Mouse (Mus musculus): ENCODE results near the gene Olfr633.
A peak's percentile ranks its signal among the peaks of the same experiment; 100 is the strongest.
"Not testable (repeated sequence)": the region's sequence is repeated elsewhere in the genome, so short reads cannot be mapped to it uniquely, and the experiment has no call there.

Gene Olfr633

GRCm38 (mm10) chr7:103944137-103944536 is at the start of gene Olfr633:
Gene Olfr633, plus strand, starts transcription at chr7:103944437.
- DNase-seq = no peak

- DNase-seq = no peak
Observed at GRCm38 (mm10) chr7:103903187-103903586, 41.0 kb upstream of the Olfr633 start, which contains the start of gene Olfr65. Gene Olfr65, plus strand, starts transcription at chr7:103903487.

GRCm38 (mm10) chr7:103910047-103910446 is 34.2 kb upstream of the Olfr633 start:
- DNase-seq = no peak

- no peak for DNase-seq
Observed at GRCm38 (mm10) chr7:103912969-103913511, 31.2 kb upstream of the Olfr633 start.

DNA sequence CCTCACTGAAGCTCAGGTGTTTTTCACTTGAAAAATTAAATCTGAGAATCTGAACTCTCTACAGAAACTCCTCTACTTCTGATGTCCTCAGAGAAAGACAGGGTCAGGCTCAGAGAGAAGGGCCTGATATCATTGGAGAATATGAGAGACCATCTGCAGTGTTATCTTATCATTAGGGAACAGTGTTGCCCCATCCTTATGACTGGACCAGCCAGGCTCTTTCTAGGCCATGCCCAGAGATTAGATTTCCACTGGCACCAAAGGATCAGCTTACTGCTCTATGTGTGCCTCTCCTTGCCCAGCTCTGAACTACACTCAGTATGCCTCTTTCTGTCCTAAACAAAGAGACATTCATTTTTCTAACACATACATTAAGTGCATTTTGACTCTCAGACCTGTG is 28.9 kb upstream of the Olfr633 start:
- no peak for DNase-seq

GRCm38 (mm10) chr7:103928525-103928924 is 15.7 kb upstream of the Olfr633 start, which contains the start of gene Olfr631:
Gene Olfr631, plus strand, starts transcription at chr7:103928825.
- no peak for DNase-seq

GRCm38 (mm10) chr7:103934264-103934663 is 10.0 kb upstream of the Olfr633 start, which contains the start of gene Olfr632:
Gene Olfr632, plus strand, starts transcription at chr7:103934347.
- no peak for DNase-seq

DNA sequence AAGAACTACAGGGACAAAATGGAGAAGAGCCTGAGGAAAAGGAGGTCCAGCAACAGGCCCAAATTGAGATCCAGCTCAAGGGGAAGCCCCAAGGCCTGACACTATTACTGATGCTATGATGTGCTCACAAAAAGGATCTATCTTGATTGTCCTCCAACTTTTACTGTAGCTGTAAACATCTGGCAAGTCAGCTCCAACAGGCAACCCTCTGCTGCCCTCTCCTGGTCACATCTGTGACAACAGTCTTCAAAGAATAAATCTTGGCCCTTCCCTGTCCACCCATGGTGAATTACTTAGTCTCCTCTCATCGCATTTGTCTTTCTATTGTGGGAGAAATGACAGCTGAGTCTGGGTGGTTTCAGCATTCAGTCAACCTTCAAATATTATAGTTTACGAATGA is 1.5 kb upstream of the Olfr633 start:
- peak; percentile 2 to 36 for DNase-seq

- DNase-seq = not testable (repeated sequence)
Observed at GRCm38 (mm10) chr7:103966873-103967272, 22.6 kb downstream of the Olfr633 start.

DNA sequence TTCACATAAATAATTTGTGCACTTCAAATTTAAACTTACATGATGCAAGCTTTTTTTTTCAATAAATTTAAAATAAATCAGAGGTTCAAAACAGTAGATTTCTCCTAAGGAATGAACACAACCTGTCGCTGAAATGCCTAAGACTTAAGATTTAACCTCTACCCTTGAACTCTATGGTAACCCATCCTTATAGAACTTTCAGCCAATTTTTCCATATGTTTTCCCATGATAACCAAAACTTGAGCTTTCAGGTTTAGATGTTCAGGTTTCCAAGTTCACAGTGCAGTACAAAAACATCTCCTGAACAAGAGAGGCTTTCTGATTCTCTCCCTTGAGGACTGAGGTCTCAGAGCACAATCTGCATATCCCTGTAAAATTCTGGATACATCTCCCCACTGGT is 26.6 kb downstream of the Olfr633 start, which contains the start of gene Olfr635:
Gene Olfr635 (plus strand): TSS at position 301 of the 400 bp plus-strand sequence.
- no peak for DNase-seq

DNA sequence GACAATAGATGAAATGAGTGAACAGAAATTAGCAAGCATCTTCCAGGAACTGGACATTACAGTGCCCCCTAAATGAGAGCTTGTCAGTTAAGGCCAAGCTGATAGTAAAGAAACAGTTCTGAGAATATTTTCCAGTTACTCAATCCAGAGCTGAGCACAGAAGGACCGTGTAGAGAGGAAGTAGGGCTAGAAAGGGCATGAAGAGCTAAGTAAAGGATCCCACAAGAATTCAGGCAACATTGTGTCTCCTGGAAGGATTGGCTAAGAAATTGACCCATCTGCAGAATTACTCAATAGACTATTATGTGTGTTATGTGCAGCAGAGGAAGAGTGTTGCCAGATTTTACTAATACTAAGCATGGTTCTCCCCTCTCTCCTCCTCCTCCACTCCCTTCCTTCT is 27.5 kb downstream of the Olfr633 start:
- DNase-seq = no peak

DNA sequence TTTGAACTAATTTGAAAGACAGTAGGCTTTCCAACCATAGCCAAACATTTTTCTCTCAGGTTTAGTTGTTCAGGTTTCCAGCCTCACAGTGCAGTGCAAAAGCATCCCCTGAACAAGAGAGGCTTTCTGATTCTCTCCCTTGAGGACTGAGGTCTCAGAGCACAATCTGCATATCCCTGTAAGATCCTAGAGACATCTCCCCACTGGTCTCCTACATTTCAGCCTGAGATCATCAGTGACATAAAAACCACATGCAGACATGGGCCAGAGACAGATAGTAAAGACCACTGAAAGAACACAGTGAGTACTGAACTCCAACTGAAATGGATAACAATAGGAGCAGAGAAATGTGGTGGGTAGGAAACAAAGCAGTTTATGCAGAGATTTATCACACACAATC is 54.2 kb downstream of the Olfr633 start, which contains the start of gene Olfr638:
Gene Olfr638 (plus strand): TSS at position 301 of the 400 bp plus-strand sequence.
- no peak for DNase-seq

All from kidney, adult 8-10 months (tissue).